Mouse (Mus musculus) inflammation-experienced regulatory T-cells, adult 6 months (primary cell): ENCODE measurements at regions not wholly inside any gene's neighbourhood (a gene's known extent, or its start where the extent isn't known, plus 50 kb on each side); places are given as distances from the start of the nearest gene placed in this dataset.

Experiments
- ATAC-seq: one replicate; pipeline ENCODE4 v1.8.0; 2017

GRCm38 (mm10) chr13:30085446-30085845, 50.8 kb upstream of the Mboat1 start:
- no peak for ATAC-seq

GRCm38 (mm10) chr13:30085005-30085404, 51.3 kb upstream of the Mboat1 start:
- peak; percentile 99 for ATAC-seq

DNA sequence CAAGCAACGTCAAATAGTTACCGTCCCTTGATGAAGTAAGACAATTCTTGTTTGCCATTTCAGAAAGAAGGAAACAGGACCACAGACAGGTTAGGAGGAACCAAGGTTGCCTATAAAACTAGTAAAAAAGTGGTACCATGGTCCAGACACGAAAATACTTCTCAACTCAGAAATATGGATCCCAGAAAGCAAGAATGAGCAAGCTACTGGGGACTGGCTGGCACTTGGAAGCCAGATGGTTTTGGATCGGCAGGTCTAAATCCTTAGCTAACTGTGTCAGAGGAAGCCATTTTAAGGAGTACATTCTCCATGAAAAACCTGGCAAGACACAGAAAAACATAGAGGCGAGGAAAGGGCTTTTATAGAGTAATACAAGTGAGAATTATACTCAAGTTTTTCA, 51.9 kb upstream of the Mboat1 start:
- no peak for ATAC-seq

- ATAC-seq, result no peak
Observed at GRCm38 (mm10) chr13:30083949-30084348, 52.3 kb upstream of the Mboat1 start.

DNA sequence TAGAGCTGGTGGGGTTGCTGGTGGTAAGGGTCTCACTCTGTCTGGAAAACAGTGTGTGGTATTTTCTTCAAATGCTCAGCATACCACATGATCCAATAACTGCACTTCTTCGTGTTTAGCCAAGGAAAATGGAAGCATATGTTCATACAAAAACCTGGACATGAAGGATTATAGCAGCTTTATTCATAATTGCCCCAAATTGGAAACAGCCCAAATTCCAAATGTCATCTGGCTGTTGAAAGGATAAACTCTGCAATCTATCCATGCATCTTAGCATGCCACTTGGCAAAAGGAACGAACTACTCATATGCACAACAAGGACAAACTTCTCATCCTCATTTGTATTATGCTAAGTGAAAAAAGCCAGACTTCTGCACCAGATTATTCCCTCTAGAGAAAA, 53.5 kb upstream of the Mboat1 start:
- no peak for ATAC-seq

GRCm38 (mm10) chr13:30080705-30081474, 55.4 kb upstream of the Mboat1 start:
- ATAC-seq, result no peak

DNA sequence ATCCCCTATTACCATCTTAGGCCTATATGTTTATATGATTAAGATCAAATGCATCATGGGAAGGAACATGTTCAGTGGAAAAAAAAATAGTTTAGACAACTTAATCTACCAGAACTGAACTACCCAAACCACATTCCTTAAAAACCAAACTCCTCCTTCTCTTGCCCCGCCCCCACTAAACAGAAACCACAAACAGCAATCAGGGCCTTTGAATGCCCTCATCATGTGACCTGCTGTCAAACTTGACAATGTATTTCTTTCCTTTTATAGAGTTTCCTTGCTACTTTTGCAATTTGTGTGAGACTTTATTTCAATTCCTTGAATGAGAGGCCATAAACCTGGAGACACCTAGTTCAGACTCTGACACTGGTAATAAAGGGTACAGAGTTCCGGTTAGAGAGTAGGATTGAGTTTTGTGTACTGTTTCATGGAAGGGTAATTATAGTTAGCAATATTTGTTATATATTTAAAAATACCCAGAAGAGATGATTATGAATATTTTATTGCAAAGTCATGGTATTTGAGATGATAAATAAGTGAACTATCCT, 61.7 kb upstream of the Mboat1 start:
- no peak for ATAC-seq

DNA sequence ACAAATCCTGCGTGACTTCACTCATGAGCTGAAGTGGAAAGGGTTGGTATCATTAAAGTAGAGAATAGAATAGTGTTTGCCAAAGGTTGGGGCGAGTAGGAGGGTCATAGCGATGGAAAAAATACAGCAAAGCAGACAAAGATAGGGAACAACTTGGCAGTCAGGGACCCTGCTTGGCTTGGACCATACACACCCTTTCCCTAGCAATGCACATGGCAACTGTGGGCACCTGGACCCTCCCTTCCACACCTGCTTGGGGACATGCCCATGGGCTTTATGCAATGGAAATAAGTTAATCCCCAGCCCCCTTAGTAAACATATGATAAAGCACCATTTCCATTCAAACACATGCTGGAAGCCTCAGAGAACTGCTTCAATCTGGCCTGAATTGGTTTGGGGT, 62.2 kb upstream of the Mboat1 start:
- no peak for ATAC-seq

GRCm38 (mm10) chr13:30069397-30069796, 66.9 kb upstream of the Mboat1 start:
- ATAC-seq, result no peak

- no peak for ATAC-seq
Observed at GRCm38 (mm10) chr13:30067581-30068375, 68.5 kb upstream of the Mboat1 start.

- ATAC-seq, result no peak
Observed at GRCm38 (mm10) chr13:30065520-30065919, 70.8 kb upstream of the Mboat1 start.

DNA sequence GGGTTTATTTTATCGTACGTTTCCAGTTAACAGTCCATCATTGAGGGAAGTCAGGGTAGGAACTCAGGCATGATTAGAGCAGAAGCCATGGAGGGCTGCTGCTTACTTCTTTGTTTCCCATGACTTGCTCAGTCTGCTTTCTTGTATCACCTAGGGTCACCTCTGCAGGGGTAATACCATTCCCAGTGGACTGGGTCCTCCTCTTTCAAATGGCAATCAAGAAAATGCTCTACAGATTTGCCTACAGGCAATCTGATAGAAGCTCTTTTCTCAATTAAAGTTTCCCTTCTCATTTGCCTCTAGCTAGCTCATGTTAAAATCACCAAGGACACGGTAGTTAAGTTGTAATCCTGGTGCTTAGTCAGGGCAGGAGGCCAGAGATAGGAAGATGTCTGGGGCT, 72.5 kb upstream of the Mboat1 start:
- ATAC-seq, result no peak

GRCm38 (mm10) chr13:30062285-30062684, 74.0 kb upstream of the Mboat1 start:
- ATAC-seq, result no peak

DNA sequence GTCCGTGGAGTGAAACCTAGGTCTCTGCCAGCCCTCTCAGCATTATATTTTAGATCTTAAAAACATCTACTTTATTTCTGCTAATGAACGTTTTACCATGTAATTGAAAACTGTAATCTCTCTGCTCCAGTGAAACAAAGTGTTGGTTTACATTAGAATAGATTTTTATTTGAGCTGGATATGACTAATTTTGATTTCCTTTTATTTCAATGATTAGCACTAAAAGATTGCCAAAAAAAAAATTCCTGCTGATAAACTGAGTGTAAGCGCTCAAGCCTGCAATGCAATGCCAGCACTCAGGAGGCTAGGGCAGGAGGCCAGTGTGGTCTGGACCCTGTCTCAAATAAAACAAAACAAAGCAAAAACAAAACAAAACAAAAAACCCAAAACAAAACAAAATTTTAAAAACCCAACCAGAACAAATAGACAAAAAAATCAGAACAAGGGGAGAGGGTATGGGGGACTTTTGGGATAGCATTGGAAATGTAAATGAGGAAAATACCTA, 69.3 kb upstream of the E2f3 start:
- ATAC-seq, result no peak

DNA sequence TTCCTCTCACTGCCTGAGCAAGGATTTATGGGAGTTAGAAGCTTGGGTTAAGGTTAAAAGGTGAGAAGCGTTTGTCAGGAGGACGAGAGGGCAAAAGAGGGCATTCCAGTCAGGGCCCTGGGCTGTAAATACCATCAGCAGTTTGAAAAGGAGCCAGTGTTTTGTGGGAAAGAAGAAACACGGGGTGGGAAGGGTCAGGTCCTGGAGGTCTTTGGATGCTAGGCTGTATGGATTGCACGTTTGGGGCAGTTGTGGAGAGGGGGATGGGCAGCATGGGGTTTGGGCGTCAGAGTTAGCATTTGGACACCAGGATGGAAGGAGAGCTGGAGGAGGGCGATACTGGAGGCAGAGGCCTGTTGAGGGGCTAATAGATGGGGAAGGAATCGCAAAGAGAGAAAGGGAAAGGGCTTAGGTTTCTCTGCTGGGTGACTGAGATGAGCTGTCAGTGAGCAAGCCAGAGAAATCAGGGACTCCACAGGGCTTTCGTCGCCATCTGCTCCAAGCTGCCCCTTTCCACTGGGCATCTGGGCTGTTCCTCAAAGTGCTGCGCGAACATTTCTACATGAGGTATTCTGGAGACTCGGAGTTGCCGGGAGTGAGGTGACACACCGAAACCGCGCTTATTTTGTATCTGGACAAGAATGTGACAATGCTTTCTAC, 66.2 kb upstream of the E2f3 start:
- ATAC-seq, result no peak

- ATAC-seq, result no peak
Observed at GRCm38 (mm10) chr13:30050745-30051508, 65.1 kb upstream of the E2f3 start.

DNA sequence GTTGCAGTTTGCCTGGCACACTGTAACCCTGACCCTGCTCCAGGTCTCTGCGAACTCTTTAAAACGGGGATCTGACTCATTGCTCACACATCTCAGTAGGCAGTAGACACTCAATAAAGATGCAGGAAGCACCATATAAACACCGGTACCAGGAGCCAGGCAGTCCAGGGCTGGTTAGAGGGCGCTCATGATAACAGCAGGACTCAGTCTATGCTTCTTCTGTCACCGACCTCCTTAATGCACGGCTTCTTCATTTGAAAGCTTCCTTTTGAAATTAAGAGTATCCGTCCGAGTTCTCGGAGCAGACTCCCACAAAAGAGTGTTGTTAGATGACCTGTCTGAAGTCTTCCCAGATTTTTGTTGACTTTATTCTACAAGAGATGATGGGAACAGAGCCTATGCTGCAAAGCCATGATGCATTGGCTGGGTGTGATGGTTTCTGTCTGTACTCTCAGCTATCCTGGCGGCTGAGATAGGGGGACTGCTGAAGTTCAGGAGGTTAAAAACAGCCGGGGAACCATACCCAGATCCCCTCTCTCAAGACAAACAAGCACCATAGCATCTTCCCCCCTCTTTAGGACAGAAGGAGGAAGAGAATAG, 62.5 kb upstream of the E2f3 start:
- no peak for ATAC-seq

- ATAC-seq, result no peak
Observed at GRCm38 (mm10) chr13:30046504-30047169, 60.8 kb upstream of the E2f3 start.

DNA sequence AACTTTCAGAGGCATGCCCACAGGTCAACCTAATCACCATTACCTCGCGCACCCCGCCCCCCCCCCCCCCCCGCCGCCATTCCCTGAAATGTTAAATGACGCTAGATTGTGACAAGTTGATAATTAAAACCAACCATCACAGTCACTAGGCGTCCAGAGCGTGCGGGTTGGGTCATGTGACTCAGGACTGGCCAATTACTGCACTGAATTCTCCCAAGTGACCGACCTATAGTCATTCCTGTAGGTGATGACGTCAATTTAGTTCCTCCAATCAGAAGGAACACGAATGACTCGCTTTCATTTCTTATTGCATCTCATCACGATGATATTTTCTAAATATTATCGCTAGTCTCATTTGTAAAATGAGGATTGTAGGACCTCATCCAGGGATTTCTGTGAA, 60.2 kb upstream of the E2f3 start:
- no peak for ATAC-seq

DNA sequence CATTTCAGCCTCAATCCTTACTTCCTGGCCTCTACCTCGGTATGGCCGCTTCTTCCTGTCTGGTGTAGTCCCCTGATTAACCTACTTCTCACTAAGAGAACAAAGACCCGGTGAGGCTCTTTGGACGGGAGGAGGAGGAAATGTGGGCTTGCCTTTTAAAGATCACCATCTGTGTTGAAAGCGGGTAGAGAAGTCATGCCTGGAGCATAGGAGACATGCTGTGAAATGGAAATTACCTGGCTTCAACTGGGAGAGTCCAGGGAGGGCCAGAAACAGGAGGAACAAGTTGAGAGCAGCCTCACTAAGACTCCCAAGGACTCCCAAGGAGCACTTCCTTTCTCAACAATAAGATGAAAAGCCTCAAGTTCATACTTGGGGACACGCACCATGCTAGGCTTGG, 59.4 kb upstream of the E2f3 start:
- peak; percentile 19 for ATAC-seq

- no peak for ATAC-seq
Observed at GRCm38 (mm10) chr13:30044790-30045189, 58.9 kb upstream of the E2f3 start.
